Mouse (Mus musculus): Measurements from ENCODE around the gene Ssbp1.

Ssbp1 gene

GRCm38 (mm10) chr6:40454436-40455041, 16.6 kb upstream of the Ssbp1 start:
- DNase-seq (ENCODE audit: low read depth, low spot score) = no peak

- no peak for DNase-seq (ENCODE audit: low read depth, low spot score)
Observed at GRCm38 (mm10) chr6:40465710-40466109, 5.4 kb upstream of the Ssbp1 start.

GRCm38 (mm10) chr6:40471720-40472010, 513 bp downstream of the Ssbp1 start:
- DNase-seq (ENCODE audit: low read depth, low spot score) = no peak

GRCm38 (mm10) chr6:40476132-40476531, 5.0 kb downstream of the Ssbp1 start:
- DNase-seq (ENCODE audit: low read depth, low spot score) = no peak

- no peak for DNase-seq (ENCODE audit: low read depth, low spot score)
Observed at GRCm38 (mm10) chr6:40479705-40480104, 8.6 kb downstream of the Ssbp1 start.

- no peak for DNase-seq (ENCODE audit: low read depth, low spot score)
Observed at GRCm38 (mm10) chr6:40482318-40482717, 11.2 kb downstream of the Ssbp1 start.

GRCm38 (mm10) chr6:40490933-40491332, 19.8 kb downstream of the Ssbp1 start, which contains the start of gene Tas2r137:
Gene Tas2r137 (plus strand): TSS chr6:40491233.
- no peak for DNase-seq (ENCODE audit: low read depth, low spot score)

GRCm38 (mm10) chr6:40493229-40493628, 22.1 kb downstream of the Ssbp1 start, which contains the start of gene Tas2r108:
Gene Tas2r108 (plus strand): TSS chr6:40493529.
- DNase-seq (ENCODE audit: low read depth, low spot score) = no peak

- no peak for DNase-seq (ENCODE audit: low read depth, low spot score)
Observed at GRCm38 (mm10) chr6:40519408-40519807, 48.3 kb downstream of the Ssbp1 start, which contains the start of gene Prss37. Gene Prss37 (minus strand): TSS chr6:40519508.
